Mouse (Mus musculus) midbrain, embryonic 15.5 days (tissue): ENCODE data around the gene Cxcl9. TPM values are rescaled to one million over a fixed set of nuclear protein-coding genes. Genes with fewer than 3 reads are reported as not detected.

ENCODE experiments used
- ATAC-seq: fragments of 200-750 bp; cut with Nextera tagmentation; replicated peaks from 2 replicates; pipeline ENCODE4 v1.8.0; 2017; ENCODE audit warnings: moderate TSS enrichment
- H3K27ac ChIP-seq: fragments of 300-500 bp; sonication (generic); 2 replicates; pipeline ENCODE4 v1.5.1; 2015; ENCODE audit warnings: mild to moderate bottlenecking, inconsistent platforms
- H3K27me3 ChIP-seq: fragments of 300-500 bp; sonication (generic); replicated peaks from 2 replicates; pipeline ENCODE4 v1.6.1; 2015; ENCODE audit warnings: inconsistent platforms
- H3K36me3 ChIP-seq: fragments of 300-500 bp; sonication (generic); replicated peaks from 2 replicates; pipeline ENCODE4 v1.6.1; 2015; ENCODE audit warnings: inconsistent platforms
- H3K4me1 ChIP-seq: fragments of 300-500 bp; sonication (generic); 2 replicates; pipeline ENCODE4 v1.6.1; 2015; ENCODE audit warnings: inconsistent platforms
- H3K4me2 ChIP-seq: fragments of 300-500 bp; sonication (generic); 2 replicates; pipeline ENCODE4 v1.6.1; 2015; ENCODE audit warnings: inconsistent platforms, mild to moderate bottlenecking, moderate library complexity
- H3K4me3 ChIP-seq: fragments of 300-500 bp; sonication (generic); 2 replicates; pipeline ENCODE4 v1.5.1; 2015; ENCODE audit warnings: mild to moderate bottlenecking, inconsistent platforms
- H3K9ac ChIP-seq: fragments of 300-500 bp; sonication (generic); 2 replicates; pipeline ENCODE4 v1.6.1; 2015; ENCODE audit warnings: mild to moderate bottlenecking, inconsistent platforms
- H3K9me3 ChIP-seq: fragments of 300-500 bp; sonication (generic); 2 replicates; pipeline ENCODE4 v1.6.1; 2016; ENCODE audit warnings: inconsistent platforms
- WGBS: fragments of 180-500 bp; shearing (Covaris S2); methylation state at CpG from one replicate; pipeline ENCODE4 v1.1.7; 2015; ENCODE audit warnings: mixed read lengths; 5-methylcytosine and 5-hydroxymethylcytosine counted together
- polyA plus RNA-seq: library from polyadenylated mRNA; unstranded; fragments of >200 nt; fragmentation: Nextera tagmentation; extraction: Ambion mirVana; gene quantifications from 2 replicates; pipeline ENCODE4 v1.2.1, GENCODE M21; 2015

The Cxcl9 gene
- polyA plus RNA-seq, 1 experiment from 2014 or later: not detected

DNA sequence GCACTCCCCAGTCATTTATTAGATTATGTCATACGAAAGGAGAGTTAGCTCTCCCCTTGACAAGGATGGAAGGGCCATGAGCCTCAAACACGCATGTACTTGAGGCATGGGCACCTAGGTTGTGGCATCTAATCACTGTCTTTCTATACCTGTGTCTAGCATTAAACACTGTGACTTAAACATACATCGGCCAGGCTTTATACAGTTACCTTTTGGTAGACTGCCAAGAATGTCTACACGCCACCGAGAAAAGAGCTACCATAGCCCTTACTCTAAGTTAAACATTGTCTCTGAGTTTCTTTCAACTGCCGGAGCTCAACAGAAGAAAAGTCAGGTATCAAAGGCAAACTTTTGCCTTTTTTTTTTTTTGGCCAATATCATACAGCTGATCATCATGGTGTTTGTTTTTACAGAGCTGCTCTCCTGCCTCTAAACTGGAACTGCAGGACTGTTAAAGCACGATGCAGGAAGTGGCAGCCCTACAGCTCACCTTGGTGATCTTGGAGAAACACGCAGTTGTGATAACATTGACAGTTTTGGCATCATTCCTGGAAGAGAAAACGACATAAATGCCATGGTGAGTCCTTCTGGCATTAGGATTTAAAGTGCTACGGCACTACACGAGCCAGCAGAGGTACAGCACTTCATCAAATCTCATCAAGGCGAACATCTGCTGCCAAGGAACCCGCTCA lies 25.6 kb downstream of the Cxcl9 start:
- 94% methylated on average over 13 of the region's 13 CpGs for WGBS

DNA sequence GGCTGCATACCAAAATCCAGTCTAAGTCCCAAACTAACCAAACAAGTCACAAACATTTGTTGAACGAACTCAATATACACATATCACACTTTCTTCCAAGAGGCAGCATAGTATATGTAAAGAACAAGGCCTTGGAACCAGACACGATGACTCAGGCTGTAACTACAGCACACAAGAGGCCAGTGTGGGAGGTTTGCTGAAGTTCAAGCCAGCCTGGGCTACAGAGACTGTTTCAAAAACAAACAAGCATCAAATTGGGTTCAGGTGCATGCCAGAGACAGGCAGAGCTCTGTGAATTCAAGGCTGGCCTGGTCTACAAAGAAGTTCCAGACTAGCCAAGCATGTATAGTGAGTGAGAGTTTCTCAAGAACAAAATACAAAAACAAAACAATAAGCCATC lies 33.4 kb downstream of the Cxcl9 start:
- Histone ChIP-seq H3K4me3 (no peak overlapping the region), H3K4me1 (no peaks in the 10 kb centered on the region), H3K9me3 (no peaks in the 10 kb centered on the region), H3K9ac (no peak overlapping the region), H3K4me2 (no peak overlapping the region), H3K27me3 (no peaks in the 10 kb centered on the region), H3K27ac (no peak overlapping the region), H3K36me3 (peaks cover 66% of the 10 kb centered on the region)
- no peak for ATAC-seq
- WGBS: 88% methylated on average over 2 of the region's 2 CpGs

More for the DNA sequence above, 25.6 kb downstream of the Cxcl9 start:
- H3K27ac ChIP-seq: no peak overlapping the region
- no peaks in the 10 kb centered on the region for H3K4me1 ChIP-seq
- ATAC-seq: no peak
- H3K36me3 ChIP-seq: peaks cover 66% of the 10 kb centered on the region
- H3K4me3 ChIP-seq: no peak overlapping the region
- no peak overlapping the region for H3K4me2 ChIP-seq
- H3K9ac ChIP-seq: no peak overlapping the region
- no peaks in the 10 kb centered on the region for H3K9me3 ChIP-seq
- H3K27me3 ChIP-seq: no peaks in the 10 kb centered on the region

DNA sequence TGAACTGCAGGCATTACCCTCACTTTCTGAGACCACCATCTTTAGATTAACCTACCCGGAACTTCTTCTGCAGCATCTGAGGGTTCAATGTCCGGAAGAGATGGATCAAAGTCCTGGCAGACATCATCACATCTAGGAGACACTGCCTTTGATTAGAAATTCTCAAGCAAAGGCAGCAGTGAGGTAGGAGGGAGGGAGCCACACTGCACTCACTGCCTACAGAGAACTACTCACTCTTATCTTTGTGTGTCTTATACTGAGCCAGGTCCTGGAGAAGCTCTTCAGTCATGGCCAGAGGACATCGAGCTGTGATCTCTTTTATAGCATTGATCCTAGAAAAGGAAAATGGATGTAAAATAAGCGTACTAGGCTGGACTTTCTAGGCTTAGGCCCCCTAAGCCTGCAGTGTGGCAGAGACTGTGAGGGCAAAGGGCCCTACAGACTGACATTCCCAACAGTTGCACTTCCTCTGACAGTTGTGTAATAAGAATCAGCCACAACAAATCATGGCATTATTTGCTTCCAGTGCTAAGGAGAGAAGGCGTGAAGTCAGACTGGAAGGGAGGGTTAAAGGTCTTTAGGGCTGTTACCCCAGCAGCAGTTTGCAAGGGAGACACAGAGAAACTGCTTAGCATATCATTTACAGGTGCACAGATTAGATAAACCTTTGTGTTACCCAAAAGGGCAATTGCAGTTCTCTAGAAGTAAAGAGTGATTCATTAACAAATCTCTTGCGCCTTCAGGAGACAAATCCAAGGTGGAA lies 36.0 kb downstream of the Cxcl9 start:
- H3K9me3 ChIP-seq: no peaks in the 10 kb centered on the region
- H3K9ac ChIP-seq: no peak overlapping the region
- H3K4me1 ChIP-seq: no peaks in the 10 kb centered on the region
- H3K27me3 ChIP-seq: no peaks in the 10 kb centered on the region
- no peak for ATAC-seq
- no peak overlapping the region for H3K27ac ChIP-seq
- H3K4me3 ChIP-seq: no peak overlapping the region
- 93% methylated on average over 6 of the region's 6 CpGs for WGBS
- H3K36me3 ChIP-seq: peaks cover 73% of the 10 kb centered on the region
- H3K4me2 ChIP-seq: no peak overlapping the region

DNA sequence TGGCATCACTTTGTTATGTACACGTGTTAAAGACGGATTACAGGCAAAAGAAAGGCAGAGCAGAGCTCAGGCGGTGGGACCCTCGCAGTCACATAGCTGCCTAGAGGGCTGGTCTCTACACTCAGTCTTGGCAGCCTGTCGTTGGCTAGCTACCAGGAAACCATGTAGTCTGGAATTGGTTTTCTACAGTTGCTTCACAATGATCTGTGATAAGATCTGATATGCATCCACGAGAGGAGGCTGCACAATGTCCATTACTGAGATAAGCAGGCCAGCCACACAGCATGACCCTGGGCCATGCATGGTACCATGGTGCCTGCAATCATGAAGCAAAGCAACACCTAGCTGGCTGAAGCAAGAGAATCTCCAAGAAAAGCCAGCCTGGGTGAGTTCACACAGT lies 40.0 kb downstream of the Cxcl9 start:
- 88% methylated on average over 6 of the region's 6 CpGs for WGBS
- Histone ChIP-seq H3K9me3 (no peaks in the 10 kb centered on the region), H3K36me3 (peaks cover 59% of the 10 kb centered on the region), H3K4me2 (no peak overlapping the region), H3K9ac (no peak overlapping the region), H3K27ac (no peak overlapping the region), H3K4me1 (no peaks in the 10 kb centered on the region), H3K4me3 (no peak overlapping the region), H3K27me3 (no peaks in the 10 kb centered on the region)
- ATAC-seq: no peak

DNA sequence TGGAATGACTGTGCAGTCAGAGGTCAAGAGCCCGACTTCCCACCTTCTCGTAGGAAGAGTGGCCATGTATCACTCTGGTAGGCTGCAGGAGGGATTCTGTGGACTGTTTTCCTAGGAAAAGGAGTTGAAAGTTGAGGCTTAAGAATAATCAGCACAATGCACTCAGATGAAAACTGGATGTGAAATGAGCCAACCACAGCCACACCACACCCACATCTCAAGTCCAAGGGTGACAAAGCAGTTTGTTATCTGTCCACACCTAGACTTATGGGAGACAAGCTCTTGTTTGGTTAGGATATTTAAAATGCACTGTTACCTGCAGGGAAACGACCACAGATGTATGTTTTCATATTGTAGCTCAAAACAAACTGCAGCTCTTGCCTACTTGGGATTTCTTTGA lies 44.8 kb downstream of the Cxcl9 start:
- ATAC-seq: no peak
- Histone ChIP-seq H3K27ac (no peak overlapping the region), H3K36me3 (peaks cover 27% of the 10 kb centered on the region), H3K4me1 (peaks cover 9% of the 10 kb centered on the region), H3K4me3 (no peak overlapping the region), H3K4me2 (no peak overlapping the region), H3K27me3 (no peaks in the 10 kb centered on the region), H3K9ac (no peak overlapping the region), H3K9me3 (no peaks in the 10 kb centered on the region)
- WGBS: 80% methylated on average over 3 of the region's 3 CpGs

DNA sequence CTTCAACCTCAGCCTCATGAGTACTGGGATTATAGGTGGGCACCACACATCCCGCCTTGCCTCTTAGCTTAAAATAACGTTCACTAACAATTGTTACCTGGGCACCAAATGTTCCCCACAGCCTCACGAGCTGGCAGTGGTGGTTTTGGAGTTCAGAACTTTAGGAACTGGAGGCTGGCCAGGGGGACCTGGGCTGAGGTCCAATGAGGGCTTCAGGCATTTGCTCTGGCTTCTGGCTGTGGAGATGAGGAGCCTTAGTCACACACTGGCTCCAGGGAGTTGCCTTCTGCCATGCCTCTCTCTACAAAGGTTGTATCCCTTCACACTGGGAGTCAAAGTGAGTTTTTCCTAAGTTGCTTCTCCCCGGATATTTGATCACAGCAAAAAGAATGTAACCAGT lies 45.3 kb downstream of the Cxcl9 start:
- no peak for ATAC-seq
- WGBS: 74% methylated on average over 4 of the region's 4 CpGs

DNA sequence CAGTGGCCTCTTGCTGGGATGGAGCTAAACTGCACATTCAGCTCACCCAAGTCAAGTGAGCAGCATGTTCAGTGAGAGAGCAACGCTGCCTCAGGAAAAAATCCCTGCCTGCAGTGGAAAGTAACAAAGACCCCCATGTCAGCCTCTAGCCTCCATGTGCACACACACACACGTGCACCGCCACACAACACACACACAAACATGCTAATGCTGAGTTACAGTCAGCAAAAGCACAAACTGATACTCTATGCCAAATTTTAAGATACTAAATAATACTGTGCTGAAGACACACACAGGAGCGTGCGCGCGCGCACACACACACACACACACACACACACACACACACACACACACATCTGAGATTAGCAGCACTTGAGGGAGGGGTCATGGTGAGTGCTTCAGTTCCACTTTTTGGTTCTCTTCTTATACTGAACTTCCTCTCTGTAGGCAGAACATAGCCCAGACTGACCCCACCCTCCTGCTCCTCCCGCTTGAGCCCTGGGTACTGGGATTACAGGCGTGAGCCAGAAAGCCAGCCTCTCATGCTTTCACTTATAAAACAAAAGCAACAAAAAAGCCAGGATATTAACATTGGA lies 48.8 kb downstream of the Cxcl9 start:
- no peak for ATAC-seq
- Histone ChIP-seq H3K4me1 (peaks cover 9% of the 10 kb centered on the region), H3K9me3 (no peaks in the 10 kb centered on the region), H3K4me3 (peak overlapping the region; percentile 56; the same call in 1 of the 2 replicates), H3K27me3 (no peaks in the 10 kb centered on the region), H3K9ac (no peak overlapping the region), H3K4me2 (peak overlapping the region; percentile 88; the same call in 1 of the 2 replicates), H3K27ac (0 out of 2 replicates have a peak overlapping the region, but pooled peaks have one; percentile 29), H3K36me3 (no peaks in the 10 kb centered on the region)
- WGBS: 79% methylated on average over 10 of the region's 10 CpGs

More for the DNA sequence above, 45.3 kb downstream of the Cxcl9 start:
- Histone ChIP-seq H3K27me3 (no peaks in the 10 kb centered on the region), H3K27ac (no peak overlapping the region), H3K36me3 (peaks cover 21% of the 10 kb centered on the region; the same call in 1 of the 2 replicates), H3K9ac (no peak overlapping the region), H3K4me3 (no peak overlapping the region), H3K4me2 (no peak overlapping the region), H3K4me1 (peaks cover 9% of the 10 kb centered on the region), H3K9me3 (no peaks in the 10 kb centered on the region)

DNA sequence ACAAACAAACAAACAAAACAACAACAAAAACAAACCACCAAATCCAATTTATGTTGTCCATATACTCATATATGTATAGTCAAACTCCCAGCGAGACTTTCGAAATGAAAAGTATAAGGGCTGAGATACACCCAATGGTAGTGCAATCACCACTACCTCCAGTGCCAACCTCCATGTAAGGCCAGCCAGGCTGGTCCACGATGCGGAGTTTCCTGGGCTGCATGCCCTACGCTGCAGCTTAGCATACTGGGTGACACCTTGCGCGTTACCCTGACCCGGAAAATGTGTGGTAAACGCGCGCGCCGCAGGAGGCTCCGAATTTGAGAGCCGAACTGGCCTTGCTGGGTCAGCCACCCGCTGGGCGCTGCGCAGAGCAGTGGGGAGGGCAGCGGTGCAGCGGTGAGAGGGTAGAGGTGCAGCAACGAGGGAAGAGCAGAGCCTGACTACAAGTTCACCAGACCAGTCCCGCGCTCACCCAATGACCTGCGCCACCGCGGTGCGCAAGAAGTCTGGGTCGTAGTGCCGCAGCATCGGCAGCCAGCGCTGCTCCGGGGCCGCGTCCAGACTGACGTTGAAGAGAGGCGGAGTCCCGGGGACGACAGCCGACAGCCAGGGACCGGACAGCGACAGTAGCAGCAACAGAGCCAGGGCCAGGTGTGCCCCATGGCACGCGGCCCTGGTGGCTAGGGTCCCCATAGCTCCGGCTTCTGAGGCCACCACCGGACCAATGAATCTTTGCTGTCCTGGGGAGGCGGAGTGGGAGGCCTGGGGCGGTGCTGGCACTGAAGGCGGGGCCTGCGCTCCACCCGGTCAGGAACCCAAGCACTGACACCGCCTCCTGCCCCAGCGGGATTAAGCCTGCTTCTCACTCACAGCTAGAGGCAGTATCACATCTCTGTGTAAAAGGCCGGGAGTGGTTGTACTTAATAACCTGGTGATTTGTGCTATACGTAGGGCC lies 50.2 kb downstream of the Cxcl9 start, which contains the start of gene Naaa:
TSS of gene Naaa (minus strand) at position 734 of the 958 bp plus-strand sequence.
- peak within 1 kb of the TSS; percentile 61 for H3K27ac ChIP-seq
- H3K4me3 ChIP-seq: peak within 1 kb of the TSS; percentile 56
- peak within 1 kb of the TSS; percentile 52 for H3K9ac ChIP-seq
- H3K9me3 ChIP-seq: no peaks in the 10 kb centered on the region
- WGBS: 3% methylated on average over 54 of the region's 54 CpGs
- H3K36me3 ChIP-seq: no peaks in the 10 kb centered on the region
- no peaks in the 10 kb centered on the region for H3K27me3 ChIP-seq
- peak; percentile 91 for ATAC-seq
- H3K4me2 ChIP-seq: peak within 1 kb of the TSS; percentile 88
- H3K4me1 ChIP-seq: peaks cover 9% of the 10 kb centered on the region

Other genes with a start within 250 kb of the Cxcl9 start
- gene G3bp2, start 244.4 kb downstream of the Cxcl9 start, polyA plus RNA-seq: 330 and 368 TPM in 2 replicates
- 42.1 and 42.5 TPM in 2 replicates for gene Uso1, start 190.1 kb downstream of the Cxcl9 start, polyA plus RNA-seq
- gene U90926, start 112.7 kb downstream of the Cxcl9 start, polyA plus RNA-seq: not detected in 2 replicates
- 0.50 and 0.99 TPM in 2 replicates for gene Ppef2, start 71.8 kb downstream of the Cxcl9 start, polyA plus RNA-seq
- 16.4 and 17.7 TPM in 2 replicates for gene Naaa, start 49.9 kb downstream of the Cxcl9 start, polyA plus RNA-seq
- 31.8 TPM in 2 replicates for gene Sdad1, start 17.6 kb downstream of the Cxcl9 start, polyA plus RNA-seq
- 4.5 and 5.5 TPM in 2 replicates for gene Art3, start 3.7 kb upstream of the Cxcl9 start, polyA plus RNA-seq
- 0.21 and 0.42 TPM in 2 replicates for gene Cxcl10, start 20.8 kb upstream of the Cxcl9 start, polyA plus RNA-seq
- gene Nup54, start 107.1 kb upstream of the Cxcl9 start, polyA plus RNA-seq: 50.5 and 56.4 TPM in 2 replicates
- 24.4 and 25.4 TPM in 2 replicates for gene Scarb2, start 178.8 kb upstream of the Cxcl9 start, polyA plus RNA-seq
- gene Fam47e, start 227.0 kb upstream of the Cxcl9 start, polyA plus RNA-seq: 0.88 and 1.0 TPM in 2 replicates